Mouse (Mus musculus) limb, embryonic 14.5 days (tissue): ENCODE data around the gene Fcgbp. TPM values are rescaled to one million over a fixed set of nuclear protein-coding genes. Genes with fewer than 3 reads are reported as not detected.
A peak's percentile ranks its signal among the peaks of the same experiment; 100 is the strongest.

Source experiments
- ATAC-seq: fragments of 200-750 bp; cut with Nextera tagmentation; 2 replicates; pipeline ENCODE4 v1.8.0; 2017; ENCODE audit warnings: low read depth, moderate number of reproducible peaks, moderate TSS enrichment; ENCODE audit not compliant: low FRiP score
- DNase-seq: peaks from one replicate; pipeline ENCODE4 v3.0.0-alpha.2; 2015; ENCODE audit warnings: low spot score
- H3K27ac ChIP-seq: fragments of 300-500 bp; sonication (generic); replicated peaks from 2 replicates; pipeline ENCODE4 v1.5.1; 2014; ENCODE audit warnings: low read depth, mild to moderate bottlenecking, low read length, moderate library complexity, mixed read lengths
- H3K27me3 ChIP-seq: fragments of 300-500 bp; sonication (generic); 2 replicates; pipeline ENCODE4 v1.6.1; 2014; ENCODE audit warnings: low read length, mixed read lengths; ENCODE audit not compliant: control insufficient read depth, insufficient read depth
- H3K36me3 ChIP-seq: fragments of 300-500 bp; sonication (generic); 2 replicates; pipeline ENCODE4 v1.6.1; 2014; ENCODE audit warnings: mild to moderate bottlenecking, low read length, moderate library complexity, mixed read lengths; ENCODE audit not compliant: control insufficient read depth, insufficient read depth
- H3K4me1 ChIP-seq: fragments of 300-500 bp; sonication (generic); 2 replicates; pipeline ENCODE4 v1.6.1; 2014; ENCODE audit warnings: antibody characterized with exemption, low read length, mixed read lengths; ENCODE audit not compliant: control insufficient read depth, insufficient read depth
- H3K4me2 ChIP-seq: fragments of 300-500 bp; sonication (generic); replicated peaks from 2 replicates; pipeline ENCODE4 v1.6.1; 2014; ENCODE audit warnings: low read depth, mild to moderate bottlenecking, low read length, moderate library complexity; ENCODE audit not compliant: severe bottlenecking
- H3K4me3 ChIP-seq: fragments of 300-500 bp; sonication (generic); replicated peaks from 2 replicates; pipeline ENCODE4 v1.5.1; 2014; ENCODE audit warnings: low read length
- H3K9ac ChIP-seq: fragments of 300-500 bp; sonication (generic); 2 replicates; pipeline ENCODE4 v1.6.1; 2014; ENCODE audit warnings: mild to moderate bottlenecking, low read depth, low read length, moderate library complexity; ENCODE audit not compliant: severe bottlenecking
- H3K9me3 ChIP-seq: fragments of 300-500 bp; sonication (generic); 2 replicates; pipeline ENCODE4 v1.6.1; 2016; ENCODE audit warnings: low read length; ENCODE audit not compliant: control insufficient read depth
- POLR2A ChIP-seq: fragments of 200-500 bp; IDR thresholded peaks from 2 replicates; pipeline ENCODE4 v1.8.0; 2012; ENCODE audit warnings: inconsistent platforms, mild to moderate bottlenecking, moderate library complexity, borderline replicate concordance; ENCODE audit not compliant: insufficient read depth, insufficient read length; ENCODE audit errors: extremely low read depth
- WGBS: fragments of 180-500 bp; shearing (Covaris S2); extraction: QIAGEN DNeasy Blood & Tissue Kit; methylation state at CpG from one replicate; pipeline ENCODE4 v1.1.7; 2014; 5-methylcytosine and 5-hydroxymethylcytosine counted together
- polyA plus RNA-seq, 2 experiments: library from polyadenylated mRNA; depleted of rRNA in 1 of 2; stranded (reverse) in 1 of 2; unstranded in 1 of 2; fragments of >200 nt; fragmentation: Nextera tagmentation in 1 of 2; extraction: Ambion mirVana in 1 of 2; gene quantifications; 2 replicates each; pipeline versions ENCODE4 v1.2.1 to v1.2.3; 2012 to 2014

The Fcgbp gene
- polyA plus RNA-seq, 2 experiments = 0.35 to 0.48 TPM

DNA sequence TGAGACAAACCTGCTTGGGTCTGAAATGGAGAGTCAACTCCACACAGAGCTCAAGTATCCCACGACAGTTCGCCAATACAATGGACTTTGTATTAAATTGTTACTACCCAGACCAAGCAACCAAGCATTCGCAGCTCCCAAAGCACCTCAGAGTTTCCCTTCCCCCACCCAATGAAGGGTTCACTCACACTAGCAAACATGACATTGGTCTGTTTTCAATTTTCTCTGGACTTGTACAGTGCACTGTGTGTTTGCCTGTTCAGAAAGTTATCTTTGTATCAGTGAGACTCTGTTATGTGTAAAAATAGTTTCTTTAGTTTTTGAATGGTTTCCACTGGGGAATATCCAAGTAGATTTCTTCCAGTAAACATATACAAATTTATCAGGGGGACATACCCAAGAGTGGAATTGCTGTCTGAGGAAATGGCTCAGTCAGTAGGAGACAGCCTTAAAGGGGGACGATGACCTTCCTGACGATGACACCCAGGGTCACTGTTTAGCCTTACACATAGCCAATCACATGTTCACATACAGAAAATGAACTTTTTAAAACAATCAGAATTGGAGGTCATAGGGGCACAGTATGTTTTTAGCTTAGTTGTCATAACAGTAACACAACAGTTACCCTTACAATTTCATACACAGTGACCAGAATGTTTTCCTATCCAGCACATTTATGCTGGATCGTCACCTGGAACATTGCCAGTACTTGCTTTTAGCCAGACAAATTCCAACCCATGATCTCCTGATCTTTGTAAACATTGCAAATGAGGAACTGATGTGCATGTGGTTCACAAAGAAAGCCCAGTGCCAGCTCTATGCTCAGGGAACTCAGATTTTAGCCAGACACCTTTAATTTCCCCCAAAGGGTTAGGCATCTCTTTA, 17.7 kb upstream of the Fcgbp start:
- no peak overlapping the region for H3K4me2 ChIP-seq
- H3K27ac ChIP-seq = no peak overlapping the region
- no peaks in the 10 kb centered on the region for H3K27me3 ChIP-seq
- TF ChIP-seq POLR2A = no peak
- no peaks in the 10 kb centered on the region for H3K9me3 ChIP-seq
- H3K4me1 ChIP-seq = 0 out of 2 replicates have a peak, but pooled peaks cover 6% of the 10 kb centered on the region
- no peak for ATAC-seq
- peaks cover 6% of the 10 kb centered on the region for H3K36me3 ChIP-seq
- 80% methylated on average over 6 of the region's 6 CpGs for WGBS
- H3K4me3 ChIP-seq = no peak overlapping the region
- H3K9ac ChIP-seq = no peak overlapping the region
- DNase-seq = peak; percentile 25

DNA sequence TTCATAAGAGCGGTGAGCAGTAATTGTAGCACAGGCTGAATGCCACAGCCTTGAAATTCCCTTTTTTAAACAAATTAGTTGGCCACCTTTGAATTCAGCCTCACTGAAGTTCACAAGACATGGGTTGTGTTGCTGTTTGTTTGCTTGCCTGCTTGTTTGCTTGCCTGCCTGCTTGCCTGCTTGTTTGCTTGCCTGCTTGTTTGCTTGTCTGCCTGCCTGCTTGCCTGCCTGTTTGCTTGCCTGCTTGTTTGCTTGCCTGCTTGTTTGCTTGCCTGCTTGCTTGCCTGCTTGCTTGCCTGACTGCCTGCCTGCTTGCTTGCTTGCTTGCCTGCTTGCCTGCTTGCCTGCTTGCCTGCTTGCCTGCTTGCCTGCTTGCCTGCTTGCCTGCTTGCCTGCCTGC, 11.1 kb upstream of the Fcgbp start:
- H3K9ac ChIP-seq = no peak overlapping the region
- TF ChIP-seq POLR2A = no peak
- DNase-seq (no peak), ATAC-seq (no peak)
- no peak overlapping the region for H3K4me3 ChIP-seq
- H3K9me3 ChIP-seq = no peaks in the 10 kb centered on the region
- no peaks in the 10 kb centered on the region for H3K4me1 ChIP-seq
- 92% methylated on average over 1 of the region's 1 CpGs for WGBS
- no peaks in the 10 kb centered on the region for H3K36me3 ChIP-seq
- no peak overlapping the region for H3K27ac ChIP-seq
- H3K4me2 ChIP-seq = no peak overlapping the region
- H3K27me3 ChIP-seq = no peaks in the 10 kb centered on the region

DNA sequence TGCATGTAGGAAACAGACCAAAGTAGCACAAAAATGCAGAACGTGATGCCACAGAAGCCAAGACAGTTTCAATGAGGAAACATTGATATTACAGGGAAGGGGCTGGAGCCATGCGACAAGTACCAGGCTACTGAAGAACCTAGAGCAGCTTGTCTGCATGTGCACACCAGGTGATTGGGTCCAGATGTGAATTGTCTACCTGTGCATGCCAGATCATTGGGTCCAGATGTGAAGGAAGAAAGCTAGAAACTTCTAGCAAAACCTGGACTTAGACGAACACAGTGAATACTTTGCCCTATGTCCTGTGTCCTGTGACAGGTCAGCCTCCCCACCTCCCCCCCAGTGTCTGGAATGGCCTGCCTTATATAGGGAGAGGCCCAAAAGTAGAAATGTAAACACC, 2.4 kb upstream of the Fcgbp start:
- H3K4me1 ChIP-seq = no peaks in the 10 kb centered on the region
- H3K36me3 ChIP-seq = no peaks in the 10 kb centered on the region
- no peak for TF ChIP-seq POLR2A
- no peak for DNase-seq
- H3K4me3 ChIP-seq = no peak overlapping the region
- H3K4me2 ChIP-seq = no peak overlapping the region
- no peak for ATAC-seq
- H3K9ac ChIP-seq = no peak overlapping the region
- no peak overlapping the region for H3K27ac ChIP-seq
- no peaks in the 10 kb centered on the region for H3K9me3 ChIP-seq
- no peaks in the 10 kb centered on the region for H3K27me3 ChIP-seq
- WGBS = 41% methylated on average over 3 of the region's 3 CpGs

DNA sequence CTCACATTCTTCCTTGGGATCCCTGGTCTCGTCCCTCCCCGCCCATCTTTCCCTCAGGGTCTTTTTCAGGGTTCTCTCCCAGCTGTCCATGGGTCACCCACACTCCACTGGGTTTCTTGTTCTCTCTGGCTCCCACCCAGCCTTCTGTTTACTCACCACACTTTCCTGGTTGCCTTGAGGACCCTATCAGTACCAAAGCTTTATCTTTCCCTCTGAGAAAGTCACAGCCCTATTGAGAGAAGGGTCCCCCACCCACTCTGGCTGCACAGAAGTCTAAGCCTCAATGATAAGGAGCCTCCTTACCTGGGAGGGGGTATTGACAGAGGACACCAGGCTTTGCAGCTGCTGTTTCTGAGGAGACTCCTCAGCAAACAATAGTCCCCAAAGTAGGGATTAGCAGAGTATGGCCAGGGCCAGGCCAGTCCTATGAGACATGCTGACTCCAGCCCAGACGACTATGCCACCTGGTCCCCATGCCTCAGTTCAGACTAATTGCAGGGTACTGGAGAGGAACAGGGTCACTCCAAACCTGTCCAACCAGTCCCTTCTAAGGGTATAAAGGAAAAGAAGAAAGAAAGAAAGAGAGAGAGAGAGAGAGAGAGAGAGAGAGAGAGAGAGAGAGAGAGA, 1.4 kb upstream of the Fcgbp start:
- no peaks in the 10 kb centered on the region for H3K36me3 ChIP-seq
- H3K4me1 ChIP-seq = no peaks in the 10 kb centered on the region
- WGBS = 51% methylated on average over 3 of the region's 3 CpGs
- no peak for TF ChIP-seq POLR2A
- DNase-seq (no peak), ATAC-seq (no peak)
- no peak overlapping the region for H3K9ac ChIP-seq
- no peak overlapping the region for H3K27ac ChIP-seq
- no peak overlapping the region for H3K4me2 ChIP-seq
- no peaks in the 10 kb centered on the region for H3K27me3 ChIP-seq
- no peaks in the 10 kb centered on the region for H3K9me3 ChIP-seq
- no peak overlapping the region for H3K4me3 ChIP-seq

DNA sequence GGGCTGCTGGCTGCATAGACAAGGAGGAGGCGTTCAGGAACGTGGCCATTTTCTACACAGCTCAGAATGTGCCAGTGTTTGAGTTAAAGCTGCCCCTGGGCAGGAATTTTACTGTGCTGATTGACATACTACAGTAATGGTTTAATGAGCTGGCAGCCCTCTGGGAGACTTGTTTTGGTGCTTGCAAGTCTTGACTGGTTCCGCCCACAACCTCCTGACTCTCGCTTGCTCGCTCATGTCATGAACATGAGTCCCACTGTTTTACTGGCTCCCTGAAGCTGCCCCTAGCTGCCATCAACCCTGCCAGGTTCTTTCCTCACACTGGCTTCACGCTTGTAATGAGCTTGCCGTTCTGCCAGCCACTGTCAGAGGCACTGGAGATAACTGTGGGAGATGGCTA, 13.2 kb downstream of the Fcgbp start:
- no peaks in the 10 kb centered on the region for H3K36me3 ChIP-seq
- no peaks in the 10 kb centered on the region for H3K4me1 ChIP-seq
- no peak for ATAC-seq
- WGBS = 39% methylated on average over 7 of the region's 7 CpGs
- H3K4me2 ChIP-seq = no peak overlapping the region
- H3K27me3 ChIP-seq = no peaks in the 10 kb centered on the region
- no peaks in the 10 kb centered on the region for H3K9me3 ChIP-seq
- no peak overlapping the region for H3K9ac ChIP-seq
- no peak overlapping the region for H3K27ac ChIP-seq
- peak; percentile 54 for DNase-seq
- no peak for TF ChIP-seq POLR2A
- no peak overlapping the region for H3K4me3 ChIP-seq
